Mouse (Mus musculus) testis, postnatal 10 days (tissue): ENCODE data around the gene Hrh1.

Experiments
- DNase-seq: peaks from one replicate; pipeline ENCODE4 v3.0.0; 2021; ENCODE audit warnings: low spot score

The Hrh1 gene

DNA sequence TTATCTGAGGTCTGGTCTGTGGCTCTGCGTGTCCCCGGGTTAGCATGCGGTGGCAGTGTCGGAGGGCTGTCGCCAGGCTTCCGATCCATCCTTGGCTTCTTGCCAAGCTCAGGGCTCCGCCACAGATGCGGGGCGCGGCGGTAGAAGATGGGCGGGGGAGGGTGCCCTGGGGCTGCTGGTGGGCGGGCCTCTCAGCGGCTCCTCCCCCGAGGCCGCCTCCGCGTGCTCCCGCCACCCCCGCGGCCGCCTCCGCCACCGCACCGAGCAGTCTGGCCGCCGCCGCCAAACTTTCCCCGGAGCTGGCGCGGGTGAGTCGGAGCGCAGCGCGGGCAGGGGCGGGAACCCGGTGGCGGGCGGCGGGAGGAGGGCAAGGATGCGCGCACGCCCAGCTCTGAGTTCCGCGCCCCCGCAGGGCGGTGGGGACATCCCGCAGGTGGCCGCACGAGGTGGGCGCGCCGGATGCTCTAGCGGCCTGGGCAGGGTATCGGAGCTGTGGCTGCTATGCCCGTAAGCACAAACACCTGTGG lies at the start of gene Hrh1:
TSS of gene Hrh1 (plus strand) at position 246 of the 527 bp plus-strand sequence.
- peak; percentile 65 for DNase-seq

DNA sequence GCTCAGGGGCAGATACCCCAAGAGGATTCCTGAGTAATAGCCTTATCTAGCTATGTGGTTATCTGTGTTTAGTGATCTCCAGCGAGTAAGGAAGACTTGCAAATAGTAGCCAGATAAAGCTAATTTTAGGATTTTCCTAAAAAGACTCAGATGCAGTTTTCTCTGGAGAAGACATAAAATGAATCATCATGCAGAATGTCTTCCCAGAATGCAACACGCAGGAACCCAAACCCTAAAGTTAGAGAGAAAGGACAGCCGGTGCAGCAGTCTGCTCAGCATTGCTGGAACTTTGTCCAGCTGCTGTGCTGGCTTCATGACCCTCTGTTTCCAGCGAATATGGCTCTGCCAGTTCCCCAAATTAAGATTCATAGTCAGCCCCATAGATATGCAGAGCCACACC lies 43.1 kb upstream of the Hrh1 start:
- DNase-seq, result no peak

- no peak for DNase-seq
These were observed 39.6 kb upstream of the Hrh1 start for GRCm38 (mm10) chr6:114358171-114358570.

DNA sequence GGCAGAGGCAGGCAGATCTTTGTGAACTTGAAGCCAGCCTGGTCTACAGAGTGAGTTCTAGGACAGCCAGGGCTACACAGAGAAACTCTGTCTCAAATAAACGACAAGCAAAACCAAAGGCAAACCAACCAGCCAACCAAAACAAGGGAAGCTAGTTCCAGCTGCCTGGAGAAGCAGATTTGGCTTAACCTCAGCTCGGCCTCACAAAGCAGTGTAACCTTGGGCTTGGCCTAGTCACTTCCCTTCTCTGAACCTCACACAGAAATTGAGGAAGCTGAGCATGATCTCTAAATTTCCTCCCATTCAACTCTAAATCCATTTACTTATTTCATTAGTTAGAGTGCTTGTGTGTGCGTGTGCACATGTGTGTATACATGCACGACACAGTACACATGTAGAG lies 35.4 kb upstream of the Hrh1 start:
- no peak for DNase-seq

DNA sequence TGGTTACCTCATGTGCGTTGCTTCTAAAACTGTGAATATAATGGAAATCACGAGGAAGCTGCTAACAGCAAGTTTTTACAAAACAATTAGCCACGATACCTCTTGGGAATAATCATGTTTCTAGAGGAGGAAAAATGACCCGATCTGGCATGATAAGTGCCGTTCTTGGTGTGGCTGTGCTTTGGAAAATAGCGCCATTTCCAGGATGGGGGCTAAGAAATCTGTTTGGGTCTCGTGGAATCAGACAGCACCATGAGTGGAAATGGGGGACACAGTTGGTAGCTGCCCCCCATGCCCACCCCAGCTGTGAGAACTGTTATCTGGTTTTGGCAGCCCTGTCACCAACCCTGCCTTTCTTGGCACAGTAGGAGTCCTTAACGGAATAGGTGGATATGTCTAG lies 34.0 kb upstream of the Hrh1 start:
- DNase-seq, result no peak

GRCm38 (mm10) chr6:114364734-114365133 lies 33.0 kb upstream of the Hrh1 start:
- no peak for DNase-seq

DNA sequence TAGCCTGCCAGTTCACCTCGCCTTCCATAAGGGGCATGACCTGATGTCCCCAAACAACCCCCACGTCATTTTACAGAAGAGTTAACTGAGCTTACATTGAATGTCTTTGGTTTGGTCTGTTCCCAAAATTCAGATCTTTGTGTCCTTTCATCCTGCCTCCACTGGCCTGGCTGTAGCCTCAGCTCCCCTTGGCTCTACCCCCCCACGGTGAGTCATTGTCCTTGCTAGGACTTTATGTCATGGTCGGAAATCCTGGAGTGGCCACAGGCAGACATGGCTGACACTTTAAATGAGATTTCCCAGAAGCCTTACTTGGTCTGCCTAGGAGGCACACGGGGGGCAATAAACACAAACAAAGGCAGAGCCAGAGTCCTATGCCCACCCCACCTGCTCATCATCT lies 31.5 kb upstream of the Hrh1 start:
- no peak for DNase-seq

DNA sequence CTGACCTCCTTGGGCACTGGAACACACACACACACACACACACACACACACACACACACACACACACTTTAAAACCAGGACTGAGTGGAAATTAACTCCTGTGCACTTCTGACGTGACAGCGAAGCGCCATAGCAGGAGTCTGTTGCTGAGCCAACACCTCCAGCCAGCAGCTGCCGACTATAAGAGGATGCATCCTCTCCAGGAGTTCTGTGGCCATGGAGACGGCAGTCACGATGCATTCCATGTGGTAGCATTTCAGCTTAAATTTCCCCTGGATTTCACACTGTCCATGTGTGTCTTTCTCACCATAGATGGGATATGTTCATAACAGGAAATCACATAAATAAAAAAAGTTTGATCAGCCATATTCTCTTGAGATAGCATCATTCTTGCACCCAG lies 30.1 kb upstream of the Hrh1 start:
- no peak for DNase-seq

DNA sequence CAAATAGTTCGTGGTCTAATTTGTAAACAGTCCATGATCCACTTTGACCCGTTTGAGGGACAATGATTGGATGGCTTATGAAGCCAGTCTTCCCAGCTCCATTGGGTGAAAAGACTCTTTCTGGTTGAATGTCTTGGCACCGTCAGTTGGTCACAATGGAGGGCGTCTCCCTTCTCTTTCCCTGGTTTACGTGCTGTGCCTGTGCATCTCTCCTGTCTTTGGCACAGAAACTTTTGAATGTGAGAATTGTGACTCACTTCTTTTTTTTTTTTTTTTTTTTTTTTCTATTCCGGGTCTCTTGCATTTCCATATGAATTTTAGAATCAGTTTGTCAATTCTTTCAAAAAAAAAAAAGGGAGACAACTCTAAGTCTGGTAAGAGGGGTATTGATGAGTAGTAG lies 29.5 kb upstream of the Hrh1 start:
- DNase-seq, result no peak

DNA sequence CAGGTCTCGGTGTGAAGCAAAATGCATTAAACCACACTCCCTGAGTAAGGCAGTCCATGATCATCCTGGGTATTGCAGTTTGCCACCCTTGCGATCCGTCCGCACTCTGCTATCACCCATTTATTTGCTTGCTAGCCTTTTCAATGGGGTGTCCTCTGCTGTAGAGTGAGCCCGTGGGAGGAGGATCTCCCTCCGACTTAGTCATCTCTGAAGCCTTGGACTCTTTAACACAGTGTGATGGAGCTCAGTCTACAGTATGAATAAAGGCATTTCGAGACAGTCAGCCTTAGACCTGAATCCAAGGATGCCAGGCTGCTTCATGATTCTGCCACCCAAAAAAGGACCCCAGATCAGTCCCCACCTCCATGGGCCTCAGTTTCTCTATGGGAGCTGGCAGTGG lies 25.0 kb upstream of the Hrh1 start:
- no peak for DNase-seq

- DNase-seq, result no peak
These were observed 16.9 kb upstream of the Hrh1 start for GRCm38 (mm10) chr6:114380872-114381271.

- no peak for DNase-seq
These were observed 10.4 kb upstream of the Hrh1 start for GRCm38 (mm10) chr6:114387320-114387719.

- DNase-seq, result no peak
These were observed 9.9 kb upstream of the Hrh1 start for GRCm38 (mm10) chr6:114387855-114388254.

- DNase-seq, result no peak
These were observed 7.6 kb upstream of the Hrh1 start for GRCm38 (mm10) chr6:114390129-114390528.

DNA sequence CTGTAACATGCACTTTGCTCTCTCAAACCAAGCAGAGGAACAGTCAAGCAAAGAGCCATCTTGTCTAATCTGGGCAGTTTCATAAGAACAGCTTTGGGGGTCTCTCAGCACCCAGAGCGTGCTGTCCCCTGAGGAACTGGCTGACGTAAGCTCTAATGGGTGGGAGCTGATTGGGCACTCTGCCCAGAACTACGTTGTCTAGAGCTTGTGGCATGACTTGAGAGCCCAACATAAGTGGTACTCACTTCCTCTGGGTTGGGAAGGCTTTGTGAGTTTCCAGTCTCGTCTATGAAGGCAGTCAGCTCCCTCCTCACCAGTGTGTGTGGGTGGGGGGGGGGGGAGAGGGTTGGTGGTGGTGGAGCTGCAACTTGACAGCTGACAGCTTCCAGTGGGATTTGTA lies 2.8 kb upstream of the Hrh1 start:
- DNase-seq, result no peak

GRCm38 (mm10) chr6:114396605-114397004 lies 1.1 kb upstream of the Hrh1 start:
- no peak for DNase-seq

DNA sequence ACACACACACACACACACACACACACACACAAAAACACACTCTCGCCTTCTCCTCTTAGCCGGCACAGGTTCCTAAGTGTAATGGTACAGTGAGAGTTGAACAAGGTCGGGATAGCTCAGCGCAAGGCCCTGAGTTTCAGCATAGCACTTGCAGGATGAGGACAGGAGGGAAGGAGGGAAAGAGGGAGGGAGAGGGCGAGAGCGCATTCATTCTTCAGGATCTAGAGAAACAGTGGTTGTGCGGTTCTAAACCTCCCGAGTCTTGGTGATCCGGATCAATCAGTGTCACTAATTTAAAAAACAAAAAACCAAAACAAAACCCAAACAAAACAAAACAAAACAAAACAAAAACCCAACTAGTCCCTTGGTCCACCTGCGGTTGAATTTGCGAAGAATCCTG lies 456 bp upstream of the Hrh1 start:
- DNase-seq, result no peak

DNA sequence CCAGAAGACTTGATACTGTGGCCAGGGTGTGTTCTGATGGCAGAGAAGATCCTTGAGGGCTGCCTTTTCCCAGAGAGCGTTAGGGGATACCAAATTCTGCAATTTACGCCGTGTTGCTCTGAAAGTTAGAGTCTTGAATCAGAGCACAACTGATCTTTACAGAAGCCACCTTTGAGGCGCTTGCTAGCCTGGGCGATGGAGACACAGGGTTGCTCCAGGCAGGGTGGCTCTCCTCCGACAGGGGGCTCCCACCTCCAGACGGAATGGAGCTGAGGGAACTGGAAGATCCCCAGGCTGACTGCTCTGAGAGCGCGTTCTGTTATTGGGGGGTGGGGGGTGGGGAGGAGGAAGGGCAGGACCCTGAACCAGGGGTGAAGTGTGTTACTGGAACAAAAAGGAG lies 890 bp downstream of the Hrh1 start:
- peak; percentile 61 for DNase-seq

DNA sequence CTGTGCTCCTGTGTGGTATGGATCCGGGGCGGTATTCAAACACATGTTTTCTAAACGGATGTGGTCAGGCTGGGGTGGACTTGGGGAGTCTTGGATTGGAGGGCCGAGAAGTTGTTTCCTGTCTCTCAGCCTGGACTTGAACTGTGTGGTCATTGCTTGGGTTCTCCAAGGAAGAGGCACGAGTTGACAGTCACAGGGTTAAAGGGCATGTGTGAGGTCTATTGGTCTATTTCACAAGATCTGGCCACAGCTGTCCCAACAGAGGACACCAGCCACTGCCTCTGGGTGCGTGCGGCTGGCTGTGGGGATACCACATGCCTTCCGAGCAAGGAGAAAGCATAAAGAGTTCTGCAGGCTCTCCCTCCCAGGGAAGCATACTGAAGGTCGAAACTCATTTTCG lies 2.7 kb downstream of the Hrh1 start:
- DNase-seq, result no peak

- DNase-seq, result no peak
These were observed 3.1 kb downstream of the Hrh1 start for GRCm38 (mm10) chr6:114400841-114401240.

DNA sequence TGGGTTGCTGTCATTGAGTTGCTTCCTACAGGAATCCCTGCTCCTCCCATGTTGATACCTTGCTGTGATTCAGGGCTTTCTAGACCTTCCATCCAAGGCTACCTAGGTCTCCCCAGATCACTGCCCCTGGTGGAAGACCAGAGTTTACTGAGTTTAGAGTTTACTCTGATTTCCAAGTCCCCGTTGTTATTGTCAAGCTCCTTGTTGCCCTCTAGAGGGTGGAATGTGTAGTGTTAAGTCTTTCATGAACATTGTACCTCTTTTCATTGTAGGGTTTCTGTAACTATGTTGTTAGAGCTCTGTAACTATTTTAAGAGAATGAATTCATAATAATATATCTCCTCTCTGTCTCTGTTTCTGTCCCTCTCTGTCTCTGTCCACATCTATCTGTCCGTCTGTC lies 4.4 kb downstream of the Hrh1 start:
- DNase-seq, result no peak

DNA sequence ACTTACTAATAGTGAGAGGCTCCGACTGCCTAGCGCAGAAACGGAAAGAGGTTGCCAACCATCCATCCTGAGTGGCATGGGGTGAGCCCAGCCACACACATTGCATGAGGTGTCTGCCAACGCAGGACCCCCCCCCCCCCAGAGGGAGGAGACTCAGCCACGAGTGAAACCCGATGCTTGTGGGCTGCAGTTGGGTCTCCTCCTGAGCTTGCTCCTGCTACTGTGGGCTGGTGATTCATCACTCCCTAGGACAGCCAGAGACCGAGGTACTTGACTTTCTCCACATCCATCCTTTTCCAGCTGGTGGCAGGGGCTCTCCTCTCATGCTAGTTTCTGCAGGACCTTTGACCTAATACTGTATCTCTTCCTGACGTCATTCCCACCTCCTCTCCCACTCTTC lies 5.9 kb downstream of the Hrh1 start:
- DNase-seq, result no peak

- DNase-seq, result no peak
These were observed 6.4 kb downstream of the Hrh1 start for GRCm38 (mm10) chr6:114404128-114404527.

DNA sequence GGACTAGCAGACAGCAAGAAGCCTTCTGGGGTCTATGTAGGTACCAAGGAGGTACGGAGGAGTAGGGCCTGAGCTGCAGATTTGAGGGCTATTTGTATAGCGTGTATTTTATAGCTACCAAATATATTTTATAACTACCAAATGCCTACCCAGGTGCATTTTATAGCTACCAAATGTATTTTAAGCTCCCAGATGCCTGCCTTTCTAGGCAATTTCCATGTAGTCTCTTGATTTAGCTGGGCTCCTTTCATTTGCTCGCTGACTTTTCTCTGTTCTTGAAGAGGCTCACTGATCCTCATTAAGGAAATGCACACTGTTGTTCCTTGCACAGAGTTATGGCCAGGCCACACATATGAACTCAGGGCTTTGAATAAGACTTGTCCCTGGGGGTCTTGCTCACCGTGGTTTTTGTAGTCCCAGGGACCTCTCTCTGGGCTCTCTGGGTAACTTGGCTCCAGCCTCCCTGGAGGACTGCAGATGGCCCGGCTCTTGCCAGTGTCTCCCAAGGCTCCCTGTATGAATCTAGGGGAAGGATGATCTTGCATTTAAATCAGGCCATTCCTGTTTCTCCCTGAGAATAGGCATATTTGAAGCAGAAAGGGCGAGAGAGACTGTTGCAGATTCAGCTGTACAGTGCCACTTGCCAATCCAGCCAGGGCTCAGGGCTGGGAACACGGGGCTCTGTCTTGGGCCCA lies 7.2 kb downstream of the Hrh1 start:
- no peak for DNase-seq
